Mouse (Mus musculus) lung, adult 18-20 months (tissue): ENCODE measurements at regions not wholly inside any gene's neighbourhood (a gene's known extent, or its start where the extent isn't known, plus 50 kb on each side); places are given as distances from the start of the nearest gene placed in this dataset.
A peak's percentile ranks its signal among the peaks of the same experiment; 100 is the strongest.

Experiments
- DNase-seq, 2 experiments: peaks; one replicate each; pipeline ENCODE4 v3.0.0; 2022; ENCODE audit warnings: mixed read lengths in 2 of 2

DNA sequence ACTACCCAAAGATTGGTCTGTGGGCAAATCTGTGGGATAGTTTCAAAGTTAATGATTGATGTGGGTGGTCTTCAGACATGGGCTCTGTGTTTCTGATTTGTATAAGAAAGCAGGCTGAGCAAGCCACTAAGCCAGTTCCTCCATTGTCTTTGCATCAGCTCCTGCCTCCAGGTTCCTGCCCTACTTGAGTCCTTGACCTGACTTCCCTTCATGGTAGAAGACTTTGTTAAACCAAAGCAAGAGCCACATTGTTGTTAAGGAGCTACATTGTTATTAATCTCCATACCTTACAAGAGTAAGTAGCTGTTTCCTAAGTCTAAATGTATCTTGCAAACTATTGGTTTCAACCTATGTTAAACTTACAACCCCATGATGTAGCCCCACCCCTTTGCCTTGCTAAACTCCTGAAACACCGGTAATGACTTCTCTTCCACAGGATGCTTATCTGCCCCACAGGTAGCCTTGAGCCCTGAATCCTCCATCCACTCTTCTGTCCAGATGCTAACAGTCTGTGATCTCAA is 136.5 kb upstream of the 4930535I16Rik start:
- no peak for DNase-seq

GRCm38 (mm10) chr4:124053340-124054038 is 135.7 kb upstream of the 4930535I16Rik start:
- no peak for DNase-seq

GRCm38 (mm10) chr4:124052387-124052786 is 134.6 kb upstream of the 4930535I16Rik start:
- peak; percentile 26 to 39 for DNase-seq

GRCm38 (mm10) chr4:124048348-124048831 is 130.6 kb upstream of the 4930535I16Rik start:
- no peak for DNase-seq

DNA sequence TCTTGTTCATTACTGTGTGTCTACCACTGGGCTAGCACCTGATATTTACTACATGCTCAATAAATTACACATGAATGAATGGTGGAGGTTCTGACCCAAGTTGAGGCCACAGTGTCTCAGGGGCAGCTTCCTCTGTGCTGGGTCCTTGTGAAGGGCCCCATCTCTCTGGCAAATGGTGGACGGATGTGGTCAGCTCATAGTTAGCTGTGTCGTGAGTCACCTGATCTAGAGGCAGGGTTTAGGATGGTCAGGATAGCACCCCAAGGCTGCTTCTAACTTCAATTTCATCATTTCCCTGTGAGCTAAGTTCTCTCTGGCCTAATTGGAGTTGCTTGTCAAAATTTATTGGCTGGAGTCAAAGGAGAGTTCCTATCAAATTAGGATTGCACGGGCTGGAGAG is 130.1 kb upstream of the 4930535I16Rik start:
- DNase-seq = no peak

- no peak for DNase-seq
Measured at GRCm38 (mm10) chr4:124036483-124036882, 118.7 kb upstream of the 4930535I16Rik start.

- no peak for DNase-seq
Measured at GRCm38 (mm10) chr4:124035657-124036061, 117.8 kb upstream of the 4930535I16Rik start.

DNA sequence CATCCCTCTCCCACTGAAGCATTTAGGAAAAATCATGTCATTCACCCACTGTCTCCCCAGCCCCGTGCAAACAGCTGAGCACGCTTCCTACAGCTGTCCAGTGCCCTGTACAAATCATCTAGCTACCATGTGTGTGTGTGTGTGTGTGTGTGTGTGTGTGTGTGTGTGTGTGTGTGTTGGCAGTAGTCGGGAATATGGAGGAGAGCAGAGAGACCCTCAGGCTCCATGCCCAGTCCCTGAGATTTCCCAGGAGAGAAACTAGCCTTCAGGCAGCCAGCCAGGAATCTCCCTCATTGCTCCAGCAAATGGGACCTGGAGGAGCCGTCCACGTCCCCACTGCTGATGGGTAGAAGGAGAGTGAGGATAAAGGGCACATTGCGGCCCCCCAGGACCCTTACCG is 117.4 kb upstream of the 4930535I16Rik start:
- DNase-seq = no peak

DNA sequence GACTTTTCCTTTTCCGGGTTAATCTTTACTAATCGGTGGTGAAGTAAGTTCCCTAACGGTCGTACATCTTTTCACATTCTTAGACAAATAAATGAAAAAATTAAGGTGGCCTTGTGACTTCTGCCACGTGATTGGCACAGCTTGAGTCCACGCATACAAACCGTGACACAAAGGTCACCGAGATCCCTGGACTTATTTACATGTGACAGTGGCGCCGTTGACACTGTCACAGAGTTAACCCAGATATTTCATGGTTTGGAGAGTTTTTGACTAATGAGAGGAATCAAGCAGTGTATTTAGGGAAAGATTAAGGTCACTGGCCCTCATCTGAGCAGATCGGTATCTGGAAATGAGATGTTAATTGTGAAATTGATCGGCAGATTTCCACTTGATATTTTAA is 110.2 kb upstream of the 4930535I16Rik start:
- DNase-seq = no peak

DNA sequence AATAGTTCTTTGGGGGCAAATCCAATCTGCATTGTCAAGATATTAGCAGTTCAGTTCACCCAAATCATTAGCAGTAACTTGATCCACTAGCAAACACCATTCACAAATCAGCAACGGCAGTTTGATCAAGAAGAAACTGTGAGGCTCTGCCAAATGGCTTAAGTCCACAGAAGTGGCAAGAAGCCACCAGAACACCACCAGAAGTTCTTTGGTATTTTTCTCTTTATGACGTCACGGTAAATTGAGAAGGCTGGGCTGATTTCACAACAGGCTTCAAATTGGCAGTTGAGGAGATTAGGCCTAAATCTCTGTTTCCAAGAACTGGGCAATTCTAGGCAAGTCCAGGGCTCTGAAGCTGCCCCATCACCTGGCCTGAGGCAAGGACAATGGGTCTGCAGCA is 98.6 kb upstream of the 4930535I16Rik start:
- peak in 1 of 2 experiments; percentile 12 for DNase-seq

DNA sequence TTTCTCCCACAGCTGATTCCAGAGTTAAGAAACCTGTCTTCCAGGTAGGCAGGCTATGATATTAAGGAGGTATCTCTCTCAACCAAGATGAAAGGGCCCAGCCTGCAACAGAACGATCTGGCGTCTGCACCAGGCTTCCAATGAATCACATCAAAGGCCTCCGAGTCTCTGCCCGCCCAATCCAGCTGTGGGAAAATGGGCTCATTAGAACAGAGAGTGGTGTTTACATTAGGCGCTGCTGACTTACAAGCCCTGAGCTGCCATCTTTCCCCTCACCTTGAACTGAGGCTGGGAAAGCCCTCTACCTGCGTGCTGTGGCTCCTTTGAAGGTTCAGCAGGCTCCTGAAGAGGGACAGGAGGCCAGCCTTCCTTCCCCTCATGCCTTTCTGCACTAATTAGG is 97.5 kb upstream of the 4930535I16Rik start:
- no peak for DNase-seq

GRCm38 (mm10) chr4:124012406-124012805 is 94.6 kb upstream of the 4930535I16Rik start:
- no peak for DNase-seq

- DNase-seq = no peak
Measured at GRCm38 (mm10) chr4:124008725-124009124, 90.9 kb upstream of the 4930535I16Rik start.

DNA sequence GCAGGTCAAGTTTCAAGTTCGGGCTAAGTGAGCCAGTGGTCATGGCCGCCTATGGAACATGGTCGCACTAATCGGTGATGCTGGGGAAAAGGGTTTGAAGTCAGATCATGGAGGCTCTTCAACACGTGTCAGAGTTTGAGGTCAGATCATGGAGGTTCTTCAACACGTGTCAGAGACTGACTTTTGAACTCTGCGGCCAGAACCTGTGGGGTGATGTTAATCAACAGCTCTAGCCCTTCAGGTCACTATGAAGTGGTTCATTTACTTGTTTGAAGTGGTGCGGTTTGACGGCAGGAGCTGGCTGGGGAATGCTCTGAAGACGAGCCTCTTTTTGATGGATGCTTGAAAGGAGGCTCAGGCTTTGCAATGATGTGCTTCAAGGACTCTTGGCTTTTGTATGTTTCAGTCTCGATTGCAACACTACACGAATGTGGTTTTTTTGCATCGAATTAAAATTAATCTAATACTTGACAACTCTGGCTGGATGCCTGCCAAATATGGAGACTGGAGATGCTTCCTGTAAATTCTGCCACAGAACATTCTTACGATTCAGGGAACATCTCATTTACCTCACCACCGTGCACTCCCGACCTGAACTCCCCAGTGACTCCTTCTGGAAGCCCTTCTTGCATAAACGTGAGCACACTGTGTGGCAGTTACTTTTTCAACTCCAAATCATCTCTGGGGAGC is 87.9 kb upstream of the 4930535I16Rik start:
- no peak for DNase-seq

GRCm38 (mm10) chr4:124002760-124003159 is 84.9 kb upstream of the 4930535I16Rik start:
- no peak for DNase-seq

- DNase-seq = no peak
Measured at GRCm38 (mm10) chr4:124002105-124002504, 84.3 kb upstream of the 4930535I16Rik start.

DNA sequence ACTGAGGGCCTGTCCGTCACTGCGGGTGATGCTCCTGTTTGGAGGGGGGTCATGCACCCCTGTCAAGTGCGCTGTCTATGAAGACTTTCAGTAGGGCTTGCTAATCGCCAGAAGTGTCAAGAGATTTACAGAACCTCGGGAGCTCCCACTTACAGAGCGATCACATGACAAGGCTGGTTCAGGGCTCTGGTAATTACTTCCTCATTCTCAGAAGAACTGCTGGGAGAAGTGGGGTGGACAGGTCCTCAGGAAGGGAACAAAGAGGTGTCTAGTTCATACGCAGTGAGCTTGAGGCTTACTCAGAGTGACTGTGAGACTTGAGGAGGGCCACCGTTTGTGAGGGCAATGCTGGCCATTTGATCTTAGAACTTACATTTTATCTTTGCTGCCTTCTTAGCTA is 78.0 kb upstream of the 4930535I16Rik start:
- peak in 1 of 2 experiments; percentile 22 for DNase-seq

- DNase-seq = no peak
Measured at GRCm38 (mm10) chr4:123991223-123991622, 73.4 kb upstream of the 4930535I16Rik start.

DNA sequence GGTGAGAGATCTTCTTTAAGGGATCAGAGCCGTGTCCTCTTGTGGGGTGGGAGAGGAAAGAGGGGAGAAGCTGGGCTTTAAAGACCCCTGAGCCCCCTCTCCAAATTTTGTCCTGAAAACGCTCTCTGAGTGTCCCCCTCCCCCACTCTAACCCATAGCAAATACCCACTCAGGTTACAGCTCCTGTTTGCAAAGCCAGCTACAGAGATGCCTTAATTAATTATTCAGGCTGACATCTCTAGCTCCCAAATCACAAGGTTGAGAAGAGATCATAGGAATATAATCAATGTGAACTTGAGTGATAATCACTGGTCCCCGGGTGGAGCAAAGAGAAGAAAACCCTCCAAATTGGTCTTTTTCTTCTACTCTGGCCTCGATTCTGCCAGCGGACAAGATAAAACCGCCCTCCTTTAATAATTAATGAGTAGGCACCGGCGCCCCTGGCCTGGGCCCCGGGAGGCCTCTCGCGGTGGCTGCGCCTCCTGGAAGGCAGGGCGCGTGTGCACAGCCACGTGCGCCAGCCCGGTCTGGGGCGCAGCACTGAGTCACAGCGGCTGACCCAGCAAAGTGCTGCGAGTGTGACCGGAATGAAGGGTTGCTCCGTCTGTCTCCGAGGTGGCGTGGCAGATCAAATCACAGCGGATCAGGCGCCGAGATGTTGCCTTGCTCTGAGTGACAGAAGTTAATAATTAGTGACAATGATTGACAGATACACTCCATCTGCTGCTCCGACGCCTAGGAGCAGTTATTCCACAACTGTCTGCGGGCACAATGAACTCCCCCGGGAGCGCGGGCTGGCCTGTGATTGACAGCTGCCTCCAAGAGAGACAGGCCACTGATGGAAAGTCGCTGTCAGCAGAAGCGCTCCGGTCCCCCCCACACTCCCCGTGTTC is 72.7 kb upstream of the 4930535I16Rik start:
- DNase-seq = no peak
